Mouse (Mus musculus): Measurements from ENCODE around the gene Irx6.

The Irx6 gene

DNA sequence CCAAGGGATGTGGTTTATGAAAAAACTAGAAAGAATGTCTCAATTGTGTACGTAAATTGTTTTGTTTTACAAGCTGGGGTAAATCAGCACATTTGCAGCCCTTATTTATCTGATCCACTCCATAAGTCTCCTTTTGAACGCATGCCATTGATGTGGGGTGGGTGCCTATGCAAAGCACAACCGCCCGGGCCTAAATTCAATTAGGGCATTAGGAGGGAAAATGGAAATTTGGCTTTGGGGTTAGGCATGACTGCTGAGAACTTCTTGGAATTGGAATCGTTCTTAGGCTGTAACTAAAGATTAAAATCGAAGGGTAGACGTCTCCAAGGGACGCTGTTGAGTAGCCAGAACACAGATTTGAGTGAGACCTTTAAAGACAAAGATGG lies 47.8 kb downstream of the Irx6 start:
- DNase-seq (ENCODE audit: low spot score), result no peak

DNA sequence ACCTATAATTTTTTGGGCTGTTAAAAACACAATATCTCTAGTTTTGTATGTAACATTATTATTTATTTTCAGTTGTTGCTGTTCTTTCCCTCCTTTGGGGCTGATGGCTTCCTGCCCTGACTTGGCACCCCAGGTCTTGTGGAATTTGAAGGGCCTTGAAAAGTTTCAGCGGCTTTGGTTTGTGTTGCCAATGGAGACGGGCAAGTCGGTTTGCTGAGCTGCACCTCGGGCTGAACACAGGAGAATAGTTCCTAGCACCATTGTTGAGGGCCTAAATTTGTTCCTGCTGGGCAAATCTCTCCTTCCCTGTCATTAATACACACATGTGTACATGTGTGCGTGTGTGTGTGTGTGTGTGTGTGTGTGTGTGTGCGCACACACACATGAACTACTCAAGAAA lies 49.2 kb downstream of the Irx6 start:
- DNase-seq (ENCODE audit: low spot score), result no peak

DNA sequence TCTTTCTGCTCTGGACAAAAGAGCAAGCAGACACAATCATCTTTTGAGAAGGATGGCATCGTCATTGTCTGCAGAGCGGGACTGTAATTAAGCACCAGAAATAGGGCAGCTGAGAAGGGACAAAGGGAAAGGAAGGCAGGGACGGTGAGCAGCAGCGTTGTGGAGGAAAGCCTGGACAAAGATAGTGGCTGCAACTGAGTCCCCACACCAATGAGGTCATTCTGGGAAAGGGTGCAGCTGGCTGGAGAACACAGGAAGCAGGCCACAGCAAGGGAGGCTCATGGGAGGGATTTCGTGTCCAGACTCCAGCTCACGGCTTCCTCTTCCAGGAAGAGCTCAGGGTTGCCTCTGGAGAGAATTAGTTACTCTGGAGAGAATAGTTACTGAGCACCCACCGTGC lies 49.9 kb downstream of the Irx6 start:
- no peak for DNase-seq (ENCODE audit: low spot score)

DNA sequence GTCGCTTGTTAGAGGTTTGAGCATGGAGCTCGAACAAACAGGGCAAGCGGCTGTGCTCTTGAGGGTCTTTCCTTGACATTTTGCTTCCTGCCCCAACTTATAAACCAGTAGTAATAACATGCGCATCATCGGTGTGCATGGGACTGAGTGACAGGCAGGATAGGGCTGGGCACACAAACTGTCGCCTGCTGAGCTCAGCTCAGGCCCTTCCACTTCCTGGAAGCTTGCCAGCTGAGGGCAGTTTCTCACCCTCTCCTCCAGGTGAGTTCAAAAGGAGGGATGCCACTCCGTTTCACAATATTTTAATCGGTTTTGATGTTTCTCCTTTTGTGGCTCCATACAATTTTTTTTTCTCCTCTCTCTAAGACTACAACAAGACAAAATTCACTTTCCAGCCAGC lies 50.3 kb downstream of the Irx6 start:
- no peak for DNase-seq (ENCODE audit: low spot score)
